Mouse (Mus musculus) left cerebral cortex, postnatal 10 days (tissue): Measurements from ENCODE around the gene Psmb11. TPM values are rescaled to one million over a fixed set of nuclear protein-coding genes. Genes with fewer than 3 reads are reported as not detected.

ENCODE experiments used
- DNase-seq, 2 experiments: peaks; one replicate each; pipeline ENCODE4 v3.0.0; 2021 to 2022; ENCODE audit warnings: low spot score in 2 of 2, mixed read lengths in 1 of 2; ENCODE audit errors: extremely low spot score in 1 of 2
- intact Hi-C: fragments of 180-260 bp; cut with DNase I; formaldehyde crosslinking; loops from one replicate; pipeline ENCODE4 v1.15.1; 2025
- total RNA-seq, 2 experiments: library from RNA; stranded (reverse); gene quantifications; 2 replicates each; pipeline ENCODE4 v1.2.3; 2021

Psmb11 gene
- not detected for total RNA-seq

DNA sequence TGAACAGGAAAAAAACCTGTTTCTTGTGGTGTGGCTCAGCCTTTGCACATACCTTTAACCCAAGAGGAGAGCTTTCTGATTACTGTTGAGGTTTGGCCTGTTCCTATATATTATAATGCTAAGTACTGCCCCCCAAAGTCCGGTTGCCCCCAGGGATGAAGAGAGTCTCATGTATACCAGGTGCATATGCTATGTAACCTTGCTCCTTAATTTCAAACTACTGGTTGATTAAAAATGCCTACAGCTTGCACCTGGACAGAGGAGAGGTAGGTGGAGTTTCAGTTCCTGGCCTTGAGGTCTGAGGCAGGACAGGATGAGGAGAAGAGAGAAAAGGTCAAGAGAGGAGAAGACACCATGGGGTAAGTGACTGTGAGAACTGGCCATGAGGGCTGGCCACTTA lies at the start of gene Psmb11:
Psmb11 (plus strand) TSS at position 301 of the 400 bp plus-strand sequence.
- DNase-seq = no peak
- intact Hi-C loops = no loop called here

GRCm38 (mm10) chr14:54572122-54572521 lies 49.1 kb upstream of the Psmb11 start:
- intact Hi-C loops = no loop called here

DNA sequence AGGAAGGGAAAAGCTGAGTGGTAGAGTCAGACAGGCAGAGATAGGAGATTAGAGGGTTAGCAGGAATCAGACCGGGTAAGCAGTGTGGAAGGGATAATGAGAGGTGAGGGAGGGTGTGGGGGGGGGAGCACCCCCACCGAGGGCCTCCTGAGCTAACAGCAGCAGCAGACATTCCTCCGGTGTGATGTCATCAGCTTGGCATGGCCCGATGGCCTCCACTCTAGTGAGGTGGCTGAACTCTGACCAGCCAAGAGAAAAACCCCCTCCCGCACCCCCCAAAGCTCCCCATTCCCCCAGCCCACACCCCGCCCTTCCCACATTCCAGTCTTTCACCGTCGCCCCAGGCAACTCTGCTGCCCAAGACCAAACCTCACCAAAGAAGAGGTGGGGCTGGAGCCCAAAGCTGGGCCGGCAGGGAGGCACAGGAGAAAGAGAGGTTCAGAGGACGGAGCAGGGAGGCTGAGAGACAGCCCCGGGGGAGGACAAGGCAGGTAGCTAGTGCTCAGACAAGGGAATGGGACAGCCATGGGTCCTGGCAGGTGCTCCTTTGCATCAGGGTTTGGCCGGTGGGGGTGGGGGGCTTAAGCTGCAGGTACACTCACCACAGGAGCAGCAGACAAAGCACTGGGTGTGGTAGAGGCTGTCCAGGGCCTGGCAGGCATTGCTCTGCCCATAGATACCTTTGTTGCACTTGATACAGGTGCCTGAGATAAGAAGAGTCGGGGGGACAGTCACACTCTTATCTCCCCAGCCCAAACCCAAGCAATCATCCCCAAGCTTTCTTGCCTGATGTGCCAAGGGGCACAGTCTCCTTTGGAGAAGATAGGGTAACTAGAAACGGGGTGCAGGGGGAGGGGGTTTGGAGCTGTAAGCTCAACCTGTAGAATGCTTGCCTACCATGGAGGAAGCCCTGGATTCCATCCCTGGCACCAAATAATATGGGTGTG lies 48.2 kb upstream of the Psmb11 start:
- peak in 1 of 2 experiments; percentile 54 for DNase-seq
- intact Hi-C loops = no loop called here

More at GRCm38 (mm10) chr14:54572122-54572521, 49.1 kb upstream of the Psmb11 start:
- DNase-seq = no peak

- intact Hi-C loops = no loop called here
- peak in 1 of 2 experiments; percentile 41 for DNase-seq
Observed at GRCm38 (mm10) chr14:54574253-54574652, 47.0 kb upstream of the Psmb11 start.

GRCm38 (mm10) chr14:54575031-54575430 lies 46.2 kb upstream of the Psmb11 start:
- intact Hi-C loops = no loop called here

GRCm38 (mm10) chr14:54575631-54576030 lies 45.6 kb upstream of the Psmb11 start:
- DNase-seq = peak in 1 of 2 experiments; percentile 91
- intact Hi-C loops = no loop called here

More at GRCm38 (mm10) chr14:54575031-54575430, 46.2 kb upstream of the Psmb11 start:
- no peak for DNase-seq

GRCm38 (mm10) chr14:54576241-54577088 lies 44.8 kb upstream of the Psmb11 start:
- DNase-seq = peak in 1 of 2 experiments; percentile 49
- intact Hi-C loops = no loop called here

DNA sequence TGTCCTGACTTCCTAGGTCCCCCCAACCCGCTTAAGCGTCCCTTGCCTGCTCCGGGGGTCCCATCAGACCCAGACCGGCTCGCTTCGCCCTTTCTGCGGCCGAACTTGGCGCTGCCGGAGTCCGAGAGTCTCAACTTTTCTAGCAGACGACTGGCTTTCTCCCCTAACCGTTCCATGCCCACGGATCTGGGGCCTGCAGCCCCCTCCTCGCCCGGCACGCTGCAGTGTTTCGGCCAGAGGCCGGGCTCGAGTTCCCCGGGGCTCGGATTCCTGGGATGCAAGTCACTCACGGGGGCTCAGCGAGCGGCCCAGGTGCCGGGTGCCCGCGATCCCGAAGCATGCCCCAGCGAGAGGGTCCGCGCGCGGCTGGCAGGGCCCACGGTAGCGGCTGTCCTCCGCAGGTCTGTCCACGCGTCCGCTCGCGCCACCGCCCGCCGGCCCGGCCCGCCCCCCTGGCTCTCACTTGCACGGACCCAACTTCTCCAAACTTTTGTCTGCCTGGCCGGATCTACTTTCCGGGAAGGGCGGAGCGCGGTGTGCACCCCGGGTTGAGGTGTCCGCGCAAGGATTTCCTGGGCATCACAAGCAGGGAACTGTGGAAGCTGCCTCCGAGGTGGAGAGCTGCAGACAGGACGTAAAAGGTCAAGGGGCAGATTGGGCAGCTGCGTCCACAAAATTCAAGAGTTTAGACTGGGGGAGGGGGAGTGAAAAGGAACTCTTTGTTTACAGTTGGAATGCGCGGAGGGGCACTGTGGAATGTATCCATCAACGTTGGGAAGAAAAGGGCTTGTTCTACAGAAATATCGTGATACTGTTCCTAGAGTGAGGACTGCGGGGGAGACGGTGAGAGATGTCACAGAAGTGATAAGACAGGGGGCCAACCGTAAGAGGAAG lies 43.9 kb upstream of the Psmb11 start, which contains the start of gene Ajuba:
Ajuba (minus strand) TSS at position 470 of the 894 bp plus-strand sequence.
- intact Hi-C loops = no loop called here
- DNase-seq = peak; percentile 71 to 93

DNA sequence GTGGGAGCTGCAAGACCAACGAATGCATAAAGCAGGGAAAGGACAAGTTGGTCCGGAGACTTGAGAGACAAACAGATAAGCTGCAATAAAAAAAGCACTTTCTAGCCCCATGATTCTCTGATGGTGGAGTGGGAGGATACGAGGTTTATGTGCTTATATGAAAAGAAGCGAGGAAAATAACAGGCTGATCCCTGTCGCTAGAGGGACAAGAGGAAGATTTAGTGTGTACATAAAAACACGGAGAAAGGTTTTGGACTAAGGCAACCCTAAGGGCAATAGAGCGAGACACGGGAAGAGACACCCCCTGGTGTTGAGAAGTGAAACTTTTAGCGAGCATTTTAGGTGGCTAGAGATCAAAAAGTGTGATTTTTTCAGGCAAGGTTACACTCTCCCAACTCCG lies 43.2 kb upstream of the Psmb11 start:
- no peak for DNase-seq
- intact Hi-C loops = no loop called here

- no peak for DNase-seq
- intact Hi-C loops = loop anchor here (5.0 kb wide), 1 partner anchor 38 kb away; the partner anchor contains the start of gene Psmb5
Observed at GRCm38 (mm10) chr14:54579638-54580037, 41.6 kb upstream of the Psmb11 start.

- intact Hi-C loops = loop anchor here (5.0 kb wide), 1 partner anchor 35 kb away; the partner anchor contains the start of gene Psmb5
- DNase-seq = no peak
Observed at GRCm38 (mm10) chr14:54582536-54582935, 38.7 kb upstream of the Psmb11 start.

GRCm38 (mm10) chr14:54583681-54584338 lies 37.4 kb upstream of the Psmb11 start:
- DNase-seq = peak in 1 of 2 experiments; percentile 73
- intact Hi-C loops = loop anchor here (5.0 kb wide), 1 partner anchor 33 kb away; the partner anchor contains the start of gene Psmb5

DNA sequence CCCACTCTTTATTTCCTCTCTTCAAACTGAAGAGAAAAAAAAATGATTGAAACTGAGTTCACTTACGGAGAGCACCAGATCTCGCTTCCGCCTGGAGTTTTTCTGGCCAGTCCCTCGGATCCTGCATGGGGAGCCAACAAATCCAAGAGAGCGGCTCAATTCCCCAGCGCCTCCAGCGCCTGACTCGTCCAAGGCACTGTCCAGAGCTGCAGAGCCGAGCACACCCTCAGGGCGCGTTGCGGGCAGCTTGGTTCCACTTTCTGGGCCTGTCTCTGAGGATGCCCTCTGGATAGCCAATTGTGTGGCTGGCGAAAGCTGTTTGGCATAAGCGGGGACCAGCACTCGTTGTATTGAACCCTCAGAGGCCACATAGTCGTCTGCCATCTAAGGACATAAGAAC lies 30.2 kb upstream of the Psmb11 start:
- intact Hi-C loops = no loop called here
- DNase-seq = no peak

- peak; percentile 56 to 61 for DNase-seq
- intact Hi-C loops = no loop called here
Observed at GRCm38 (mm10) chr14:54592319-54592934, 28.8 kb upstream of the Psmb11 start.

DNA sequence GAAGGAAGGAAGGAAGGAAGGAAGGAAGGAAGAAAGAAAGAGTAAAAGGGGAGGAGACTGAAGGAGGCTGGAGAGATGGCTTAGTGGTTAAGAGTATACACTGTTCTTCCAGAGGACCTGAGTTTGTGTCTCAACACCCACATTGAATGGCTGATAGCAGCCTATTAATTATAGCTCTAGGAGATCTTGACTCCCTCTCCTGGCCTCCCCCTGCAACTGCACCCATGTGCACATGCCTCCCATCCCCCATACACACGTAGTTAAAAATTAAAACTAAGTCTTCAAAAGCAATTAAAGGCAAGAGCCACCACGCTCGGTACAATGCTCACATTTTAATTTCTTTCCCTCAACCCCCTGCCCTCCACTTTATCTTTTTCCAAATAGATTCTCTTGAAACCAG lies 27.2 kb upstream of the Psmb11 start:
- intact Hi-C loops = no loop called here
- DNase-seq = no peak

- no peak for DNase-seq
- intact Hi-C loops = no loop called here
Observed at GRCm38 (mm10) chr14:54594631-54595414, 26.4 kb upstream of the Psmb11 start.

DNA sequence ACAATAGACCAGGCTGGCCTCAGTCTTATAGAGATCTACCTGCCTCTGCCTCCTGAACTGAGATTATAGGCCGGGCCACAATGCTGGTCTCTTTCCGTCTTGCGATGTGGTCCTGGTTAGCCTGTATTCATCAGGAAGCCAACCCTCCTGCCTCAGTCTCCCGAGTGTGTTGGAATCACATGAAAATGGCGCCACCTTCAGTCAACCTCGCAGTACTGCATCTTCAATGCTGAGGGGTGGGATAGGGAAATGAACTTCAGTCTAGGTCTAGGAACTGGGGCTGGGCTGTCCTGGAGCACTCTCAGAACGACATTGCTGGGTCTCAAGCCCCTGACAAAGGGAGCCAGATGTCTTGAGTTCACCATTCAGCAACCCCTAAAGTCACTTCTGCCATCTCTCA lies 24.1 kb upstream of the Psmb11 start:
- intact Hi-C loops = no loop called here
- DNase-seq = no peak
